7 mouse cellular contexts compared by ENCODE assay signal in genomic region chr10:69211560-69211959, GRCm38 (mm10). TPM values are rescaled to one million over a fixed set of nuclear protein-coding genes. Genes with fewer than 3 reads are reported as not detected.
A peak's percentile ranks its signal among the peaks of the same experiment; 100 is the strongest.
DNase-seq lines count a peak whose midpoint lies in the region; ATAC-seq and TF ChIP-seq lines count a peak whose summit lies in the region.

No protein-coding gene starts in this region.

- no peak for ATAC-seq in heart, embryonic 11.5 days (replicated peaks; ENCODE audit: insufficient number of reproducible peaks, low FRiP score, low TSS enrichment)
- no peak for ATAC-seq in midbrain, embryonic 13.5 days

- peak overlapping the region; percentile 88 for H3K4me3 ChIP-seq in bone marrow macrophage, adult 2 months (ENCODE audit: insufficient read depth, low read length)
- H3K4me3 ChIP-seq in heart, embryonic 11.5 days (ENCODE audit: low read depth, low read length) = peak overlapping the region; percentile 78
- peak overlapping the region; percentile 85 for H3K4me3 ChIP-seq in limb, embryonic 10.5 days
- H3K4me3 ChIP-seq in midbrain, embryonic 13.5 days (replicated peaks) = peak overlapping the region; percentile 55

- TF ChIP-seq POLR2A in bone marrow macrophage, adult 2 months (IDR thresholded peaks at IDR 0.05; ENCODE audit: borderline replicate concordance, low read depth, low read length) = no peak

- peak overlapping the region; percentile 80 for H3K4me2 ChIP-seq in heart, embryonic 11.5 days
- H3K4me2 ChIP-seq in midbrain, embryonic 13.5 days (replicated peaks) = peak overlapping the region; percentile 85

- no peak for TF ChIP-seq CTCF in bone marrow macrophage, adult 2 months (IDR thresholded peaks at IDR 0.05; ENCODE audit: low read depth, low read length)

- WGBS in heart, embryonic 11.5 days (ENCODE audit: insufficient replicate concordance) = 54% methylated on average over 8 of the region's 8 CpGs
- 61% methylated on average over 8 of the region's 8 CpGs for WGBS in limb, embryonic 10.5 days
- 66% methylated on average over 8 of the region's 8 CpGs for WGBS in midbrain, embryonic 13.5 days

- peaks cover 17% of the 10 kb centered on the region for H3K4me1 ChIP-seq in bone marrow macrophage, adult 2 months (ENCODE audit: control insufficient read depth, insufficient read depth, low read length)
- H3K4me1 ChIP-seq in heart, embryonic 11.5 days (ENCODE audit: control insufficient read depth, insufficient read depth, low read length) = peaks cover 12% of the 10 kb centered on the region; the same call in 1 of the 2 replicates
- H3K4me1 ChIP-seq in limb, embryonic 10.5 days = peaks cover 26% of the 10 kb centered on the region
- peaks cover 20% of the 10 kb centered on the region for H3K4me1 ChIP-seq in midbrain, embryonic 13.5 days (replicated peaks)

- peak; percentile 83 for DNase-seq in R1 (ENCODE audit: low read depth, low spot score)
- DNase-seq in limb, embryonic 10.5 days (ENCODE audit: low spot score) = no peak
- DNase-seq in frontal cortex, adult 2 months (ENCODE audit: extremely low spot score in 1 of 2, low spot score in 1 of 2) = no peak
- DNase-seq in thymus, postnatal 25 days = no peak

- peak overlapping the region; percentile 88 for H3K27ac ChIP-seq in bone marrow macrophage, adult 2 months (ENCODE audit: insufficient read depth, low read depth, low read length)
- H3K27ac ChIP-seq in heart, embryonic 11.5 days (ENCODE audit: low read depth, low read length) = peak overlapping the region; percentile 95
- peak overlapping the region; percentile 99 for H3K27ac ChIP-seq in limb, embryonic 10.5 days
- H3K27ac ChIP-seq in midbrain, embryonic 13.5 days = peak overlapping the region; percentile 97; the same call in 1 of the 2 replicates

- no peaks in the 10 kb centered on the region for H3K9me3 ChIP-seq in heart, embryonic 11.5 days (replicated peaks; ENCODE audit: control insufficient read depth, low read length)
- no peaks in the 10 kb centered on the region for H3K9me3 ChIP-seq in limb, embryonic 10.5 days (replicated peaks)
- H3K9me3 ChIP-seq in midbrain, embryonic 13.5 days = no peaks in the 10 kb centered on the region

- H3K36me3 ChIP-seq in heart, embryonic 11.5 days (ENCODE audit: control insufficient read depth, insufficient read depth, low read length) = peaks cover 3% of the 10 kb centered on the region; the same call in 1 of the 2 replicates
- H3K36me3 ChIP-seq in limb, embryonic 10.5 days = peaks cover 22% of the 10 kb centered on the region
- peaks cover 4% of the 10 kb centered on the region; the same call in 1 of the 2 replicates for H3K36me3 ChIP-seq in midbrain, embryonic 13.5 days

- peak overlapping the region; percentile 95 for H3K9ac ChIP-seq in heart, embryonic 11.5 days (ENCODE audit: low read depth, low read length)
- H3K9ac ChIP-seq in midbrain, embryonic 13.5 days (replicated peaks) = no peak overlapping the region

- H3K27me3 ChIP-seq in heart, embryonic 11.5 days (ENCODE audit: control insufficient read depth, insufficient read depth, low read length) = no peaks in the 10 kb centered on the region
- H3K27me3 ChIP-seq in limb, embryonic 10.5 days (ENCODE audit: low read depth, poor library complexity, severe bottlenecking) = no peaks in the 10 kb centered on the region
- no peaks in the 10 kb centered on the region for H3K27me3 ChIP-seq in midbrain, embryonic 13.5 days

RNA-seq across cellular contexts. Expression of gene A930033H14Rik, which starts 1.3 kb away (rescaled TPM):
- polyA plus RNA-seq in bone marrow macrophage, adult 2 months (2012; ENCODE audit: insufficient read depth, insufficient read length, missing spikeins) = 1.8 and 2.0 TPM in 2 replicates
- 1.8 and 2.4 TPM in 2 replicates for polyA plus RNA-seq in heart, embryonic 11.5 days (2014; fragmentation: Nextera tagmentation; extraction: Ambion mirVana)
- 1.0 and 1.6 TPM in 2 replicates for polyA plus RNA-seq in limb, embryonic 10.5 days (2016; fragmentation: Nextera tagmentation; extraction: Ambion mirVana)
- 1.3 and 1.5 TPM in 2 replicates for polyA plus RNA-seq in midbrain, embryonic 13.5 days (2015; fragmentation: Nextera tagmentation; extraction: Ambion mirVana)
- 1.7 and 1.8 TPM in 2 replicates for polyA plus RNA-seq in frontal cortex, adult 2 months (2012; rRNA removed)
